Mouse (Mus musculus): ENCODE data around the gene Mrpl50.
"Not testable (repeated sequence)": the region's sequence is repeated elsewhere in the genome, so short reads cannot be mapped to it uniquely, and the experiment has no call there.

The Mrpl50 gene

GRCm38 (mm10) chr4:49506386-49506785, 14.5 kb downstream of the Mrpl50 start, which contains the start of gene Baat:
Baat (minus strand) TSS chr4:49506557.
- DNase-seq, result no peak

GRCm38 (mm10) chr4:49503563-49503962, 17.3 kb downstream of the Mrpl50 start:
- DNase-seq, result no peak

- DNase-seq, result not testable (repeated sequence)
Measured at GRCm38 (mm10) chr4:49485934-49486650, 34.8 kb downstream of the Mrpl50 start.

GRCm38 (mm10) chr4:49485442-49485841, 35.5 kb downstream of the Mrpl50 start:
- peak; percentile 72 for DNase-seq

- DNase-seq, result no peak
Measured at GRCm38 (mm10) chr4:49480896-49481295, 40.0 kb downstream of the Mrpl50 start.

- DNase-seq, result peak; percentile 31
Measured at GRCm38 (mm10) chr4:49480104-49480760, 40.7 kb downstream of the Mrpl50 start.

- DNase-seq, result not testable (repeated sequence)
Measured at GRCm38 (mm10) chr4:49479035-49479434, 41.9 kb downstream of the Mrpl50 start.

GRCm38 (mm10) chr4:49478118-49478877, 42.6 kb downstream of the Mrpl50 start:
- DNase-seq, result peak; percentile 43

- no peak for DNase-seq
Measured at GRCm38 (mm10) chr4:49474583-49474982, 46.3 kb downstream of the Mrpl50 start.

GRCm38 (mm10) chr4:49473435-49474100, 47.3 kb downstream of the Mrpl50 start, which contains the start of gene Acnat1:
Acnat1 (minus strand) TSS chr4:49473912.
- peak; percentile 50 for DNase-seq

- no peak for DNase-seq
Measured at GRCm38 (mm10) chr4:49469435-49470151, 51.3 kb downstream of the Mrpl50 start.

- DNase-seq, result no peak
Measured at GRCm38 (mm10) chr4:49467360-49467759, 53.5 kb downstream of the Mrpl50 start.

Data from kidney, postnatal 14 days (tissue).